Mouse (Mus musculus) thymus, adult 18-20 months (tissue): ENCODE data around the gene Stxbp4.
A peak's percentile ranks its signal among the peaks of the same experiment; 100 is the strongest.

Experiments used
- DNase-seq, 2 experiments: peaks; one replicate each; pipeline ENCODE4 v3.0.0; 2022; ENCODE audit warnings: mixed read lengths in 2 of 2

Stxbp4 gene

GRCm38 (mm10) chr11:90649777-90650176 is 11.9 kb upstream of the Stxbp4 start:
- no peak for DNase-seq

DNA sequence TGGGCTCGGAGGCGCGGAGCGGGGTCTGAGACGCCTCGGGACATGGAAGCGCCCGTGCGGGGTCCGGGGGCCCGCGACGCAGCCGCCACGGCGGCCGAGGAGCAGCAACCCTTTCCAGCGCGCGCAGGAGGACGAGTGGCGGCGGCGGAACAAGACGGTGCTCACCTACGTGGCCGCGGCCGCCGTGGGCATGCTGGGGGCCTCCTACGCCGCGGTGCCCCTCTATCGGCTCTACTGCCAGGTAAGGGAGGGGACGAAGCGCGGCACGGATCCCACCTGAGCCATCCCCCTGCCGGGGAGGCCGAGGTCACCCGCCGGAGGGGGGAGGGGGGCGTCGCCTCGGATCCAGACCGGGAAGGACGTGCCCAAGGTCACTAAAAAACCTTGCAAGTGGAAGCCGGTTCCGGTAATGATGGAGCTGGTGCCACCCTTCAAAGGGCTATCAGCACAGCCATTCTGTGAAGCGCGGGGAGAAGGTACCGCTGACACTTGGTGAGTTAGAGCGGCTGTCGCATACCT is 487 bp upstream of the Stxbp4 start:
- DNase-seq: peak in 1 of 2 experiments; percentile 49

- DNase-seq: no peak
Observed at GRCm38 (mm10) chr11:90634661-90635060, 3.2 kb downstream of the Stxbp4 start.

GRCm38 (mm10) chr11:90632480-90632879 is 5.4 kb downstream of the Stxbp4 start:
- no peak for DNase-seq

DNA sequence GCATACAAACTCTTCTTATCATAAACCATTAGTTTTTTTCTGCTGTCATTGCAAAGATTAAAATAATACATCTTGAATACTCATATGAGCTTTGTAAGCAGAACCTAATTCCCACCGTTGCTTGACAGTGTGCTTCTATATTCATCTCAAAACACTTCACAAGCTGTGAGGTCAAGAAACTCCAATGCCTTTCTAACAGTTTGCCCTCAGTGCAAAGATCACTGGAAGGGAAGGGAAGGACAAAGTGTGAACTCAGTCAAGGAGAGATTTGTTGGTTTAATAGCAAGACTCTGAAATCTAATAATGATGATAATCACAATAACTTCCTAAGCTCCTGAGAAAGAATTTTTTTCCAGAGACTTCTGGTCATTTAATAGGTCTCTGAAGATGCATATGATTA is 10.1 kb downstream of the Stxbp4 start:
- DNase-seq: no peak

GRCm38 (mm10) chr11:90625174-90625573 is 12.7 kb downstream of the Stxbp4 start:
- no peak for DNase-seq

- DNase-seq: no peak
Observed at GRCm38 (mm10) chr11:90623477-90623876, 14.4 kb downstream of the Stxbp4 start.

DNA sequence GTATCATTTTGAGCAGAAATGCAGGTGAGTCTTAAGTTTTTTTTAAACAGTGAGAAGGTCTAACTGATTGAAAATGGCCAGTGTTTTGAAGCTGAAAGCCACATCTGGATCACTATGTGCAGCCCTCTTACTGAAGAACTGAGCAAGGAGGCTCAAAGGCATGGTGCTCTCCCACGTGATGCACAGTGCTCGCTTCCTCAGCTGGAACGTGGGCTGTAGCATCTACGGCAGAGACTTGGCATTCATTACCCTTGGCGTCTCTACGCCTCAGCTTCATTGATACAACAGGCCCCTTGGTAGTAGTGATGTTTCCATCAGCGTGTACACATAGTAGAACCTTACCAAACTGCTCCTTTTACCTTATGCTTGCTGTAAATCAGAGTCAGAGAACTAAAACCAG is 15.4 kb downstream of the Stxbp4 start:
- DNase-seq: no peak

- DNase-seq: no peak
Observed at GRCm38 (mm10) chr11:90622044-90622443, 15.8 kb downstream of the Stxbp4 start.

DNA sequence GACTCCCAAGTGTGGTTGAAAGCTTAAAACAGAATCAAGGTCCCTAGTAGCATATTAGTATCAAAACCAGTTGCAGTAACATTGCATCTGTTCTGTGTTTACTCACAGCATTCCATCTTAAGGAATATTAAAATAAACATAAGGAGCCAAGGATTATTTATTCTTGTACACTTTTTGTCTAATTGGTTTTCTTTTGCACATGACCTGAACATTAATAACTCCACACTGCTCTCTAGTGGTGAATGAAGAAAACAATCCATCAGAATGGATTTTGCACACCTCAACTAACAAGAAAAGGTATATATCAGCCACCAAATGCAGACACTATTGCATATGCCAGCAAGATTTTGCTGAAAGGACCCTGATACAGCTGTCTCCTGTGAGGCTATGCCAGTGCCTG is 21.5 kb downstream of the Stxbp4 start:
- no peak for DNase-seq

DNA sequence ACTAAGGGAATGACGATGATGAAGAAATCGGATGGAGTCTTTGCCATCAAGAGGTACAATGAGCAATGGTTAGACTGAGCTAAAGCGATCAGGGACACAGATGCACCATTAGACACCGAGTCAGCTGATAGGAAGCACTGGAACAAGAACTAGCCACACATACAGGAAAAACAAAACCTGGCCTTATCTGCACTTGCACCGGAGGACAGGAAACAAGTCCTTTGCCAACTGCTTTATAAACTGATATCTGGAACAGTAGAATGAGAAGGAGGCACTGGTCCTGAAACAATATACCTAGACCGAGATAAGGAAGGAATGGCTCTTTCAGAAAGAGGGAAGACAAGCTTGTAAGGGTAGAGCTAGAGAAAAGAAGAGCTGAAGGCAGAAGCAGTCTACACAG is 23.1 kb downstream of the Stxbp4 start:
- no peak for DNase-seq

GRCm38 (mm10) chr11:90612118-90612517 is 25.8 kb downstream of the Stxbp4 start:
- DNase-seq: no peak

GRCm38 (mm10) chr11:90603066-90603465 is 34.8 kb downstream of the Stxbp4 start:
- no peak for DNase-seq

DNA sequence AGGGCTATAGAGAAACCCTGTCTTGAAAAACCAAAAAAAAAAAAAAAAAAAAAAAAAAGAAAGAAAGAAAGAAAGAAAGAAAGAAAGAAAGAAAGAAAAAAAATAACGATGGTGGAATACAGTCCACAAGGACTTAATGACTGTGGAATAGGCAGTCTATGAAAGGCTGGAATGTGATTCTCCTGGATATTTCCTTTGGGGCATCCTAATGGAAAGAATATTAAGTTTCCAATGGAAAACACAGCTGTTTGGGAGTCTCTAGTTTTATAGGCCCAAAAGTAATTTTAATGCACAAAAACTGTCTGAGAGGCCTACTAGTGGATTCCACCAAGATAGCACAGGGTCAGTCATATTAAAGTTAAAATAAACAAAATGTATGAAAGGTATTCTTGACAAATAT is 42.1 kb downstream of the Stxbp4 start:
- DNase-seq: no peak

DNA sequence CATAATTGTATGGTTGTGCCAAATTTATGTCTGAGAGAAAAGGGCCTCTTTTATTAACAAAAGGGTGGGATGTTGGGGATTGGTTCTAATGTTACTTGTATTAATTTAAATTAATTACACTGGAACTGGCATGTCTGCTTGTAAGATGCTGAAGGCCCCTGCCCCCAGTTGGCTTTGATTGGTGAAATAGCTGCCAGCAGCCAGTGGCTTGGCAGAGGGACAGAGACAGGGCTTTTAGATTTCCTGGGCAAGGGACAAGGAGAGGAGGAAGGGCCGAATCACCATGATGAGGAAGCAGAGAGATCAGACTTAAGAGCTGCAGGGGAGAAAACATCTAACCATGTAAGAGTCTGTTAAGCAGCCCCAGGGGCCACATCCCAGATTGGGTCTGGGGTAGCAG is 46.9 kb downstream of the Stxbp4 start:
- DNase-seq: no peak

DNA sequence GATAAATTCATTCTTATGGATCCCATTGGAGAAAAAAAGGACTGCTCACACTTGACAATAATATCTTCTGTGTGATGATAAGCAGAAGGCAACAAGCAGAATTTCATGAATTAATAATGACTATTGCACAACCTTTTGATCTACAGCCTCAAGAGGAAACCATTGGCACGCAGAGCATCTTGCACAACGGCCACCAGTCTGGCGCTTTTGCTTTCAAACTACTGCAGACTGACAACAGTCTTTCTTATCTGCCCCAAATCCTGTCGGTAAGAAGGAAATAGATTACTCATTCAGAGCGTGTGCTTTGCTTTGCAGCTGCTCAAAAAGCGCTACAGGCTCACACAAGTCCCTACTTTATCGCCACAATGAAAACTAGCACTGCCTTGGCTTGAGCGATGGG is 51.7 kb downstream of the Stxbp4 start:
- no peak for DNase-seq

DNA sequence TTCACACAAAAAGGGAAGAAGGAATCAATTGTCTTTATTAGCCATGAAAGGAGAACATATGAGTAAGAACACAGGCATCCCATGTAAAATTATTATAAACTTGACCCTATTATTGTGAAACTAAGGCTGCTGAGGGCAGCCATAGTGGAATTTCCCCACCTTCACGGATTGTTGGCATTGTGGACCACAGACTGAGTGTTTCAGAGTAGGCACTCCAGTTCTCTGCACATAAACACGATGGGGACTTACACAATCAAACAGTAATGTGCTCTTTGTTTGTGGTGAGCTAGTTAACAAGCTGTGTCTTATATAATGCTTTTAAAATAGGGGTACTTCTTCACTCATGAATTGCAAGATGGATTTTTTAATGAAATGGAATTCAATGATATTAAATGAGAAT is 52.1 kb downstream of the Stxbp4 start:
- DNase-seq: no peak

GRCm38 (mm10) chr11:90577057-90577780 is 60.7 kb downstream of the Stxbp4 start:
- no peak for DNase-seq

DNA sequence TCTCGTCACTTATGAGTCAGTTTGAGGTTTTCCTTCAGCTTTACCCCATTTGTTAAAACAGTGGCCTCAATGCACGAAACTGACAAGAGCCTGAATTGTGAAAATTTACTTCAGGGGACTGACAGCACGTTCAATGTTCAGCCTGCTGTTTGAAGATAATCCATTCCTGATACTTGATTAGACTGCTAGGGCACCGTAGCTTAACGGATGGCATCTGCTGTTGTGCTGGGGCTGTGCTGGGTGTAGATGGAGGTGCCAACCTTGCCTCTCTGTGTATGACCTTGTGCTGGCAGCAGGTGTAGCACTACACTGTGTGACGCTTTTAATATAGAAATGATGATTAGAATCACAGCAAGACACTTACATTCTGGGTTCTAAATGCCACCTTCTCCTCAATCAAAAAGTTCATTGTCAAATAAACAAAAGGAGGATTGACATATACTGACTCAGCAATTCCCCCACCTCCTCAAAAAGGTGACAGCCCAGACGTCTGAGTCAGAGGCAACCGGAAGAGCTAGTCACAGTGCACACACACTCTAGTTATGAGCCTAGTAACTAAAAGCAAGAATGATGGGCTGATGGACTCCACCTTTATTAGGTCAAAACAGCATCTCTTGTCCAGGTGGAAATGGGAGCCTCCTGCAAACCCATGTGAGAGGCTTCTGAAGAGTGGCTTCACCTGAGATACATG is 61.5 kb downstream of the Stxbp4 start:
- DNase-seq: no peak

GRCm38 (mm10) chr11:90575491-90576048 is 62.3 kb downstream of the Stxbp4 start:
- DNase-seq: no peak

GRCm38 (mm10) chr11:90570646-90571259 is 67.1 kb downstream of the Stxbp4 start:
- DNase-seq: no peak

GRCm38 (mm10) chr11:90558359-90559047 is 79.4 kb downstream of the Stxbp4 start:
- no peak for DNase-seq

GRCm38 (mm10) chr11:90556517-90556916 is 81.4 kb downstream of the Stxbp4 start:
- no peak for DNase-seq
